Mouse (Mus musculus): Measurements from ENCODE around the gene Gm10428. TPM values are rescaled to one million over a fixed set of nuclear protein-coding genes. Genes with fewer than 3 reads are reported as not detected.

Gm10428 gene
- total RNA-seq, 2 experiments from 2014 or later = not detected

DNA sequence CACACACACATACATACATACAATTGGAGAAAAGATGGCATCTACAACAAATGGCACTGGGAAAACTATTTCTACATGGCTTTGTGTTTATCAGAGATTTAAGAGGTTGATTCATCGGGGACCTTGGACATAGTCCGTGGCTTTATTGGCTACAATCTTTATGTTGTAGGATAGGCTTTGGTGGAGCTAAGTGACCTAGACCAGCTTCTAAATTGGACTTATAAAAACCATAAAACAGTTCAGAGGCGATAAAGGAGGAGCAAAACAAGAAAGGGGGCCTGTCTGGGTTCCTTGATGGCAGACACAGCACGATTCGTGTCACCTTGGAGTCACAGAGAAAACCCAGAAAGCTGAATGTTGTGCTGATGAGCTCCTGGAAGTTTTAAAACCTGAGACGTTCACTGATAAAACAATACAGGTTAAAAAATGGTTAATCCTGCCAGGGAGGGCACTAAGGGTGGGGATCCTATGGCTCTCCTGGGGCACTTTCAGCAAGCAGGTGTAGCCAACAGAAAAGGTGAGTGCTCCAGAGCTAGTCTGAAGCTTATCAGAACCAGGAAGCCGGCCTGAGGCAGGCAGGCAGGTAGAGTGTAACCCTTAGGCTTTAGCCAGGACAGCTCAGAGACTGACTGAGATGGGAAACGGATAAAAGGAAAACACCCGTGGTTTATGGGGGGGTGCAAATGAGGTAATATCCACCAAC, 8.0 kb downstream of the Gm10428 start:
- intact Hi-C loops (cut with DNase I) = no loop called here
- DNase-seq = no peak

DNA sequence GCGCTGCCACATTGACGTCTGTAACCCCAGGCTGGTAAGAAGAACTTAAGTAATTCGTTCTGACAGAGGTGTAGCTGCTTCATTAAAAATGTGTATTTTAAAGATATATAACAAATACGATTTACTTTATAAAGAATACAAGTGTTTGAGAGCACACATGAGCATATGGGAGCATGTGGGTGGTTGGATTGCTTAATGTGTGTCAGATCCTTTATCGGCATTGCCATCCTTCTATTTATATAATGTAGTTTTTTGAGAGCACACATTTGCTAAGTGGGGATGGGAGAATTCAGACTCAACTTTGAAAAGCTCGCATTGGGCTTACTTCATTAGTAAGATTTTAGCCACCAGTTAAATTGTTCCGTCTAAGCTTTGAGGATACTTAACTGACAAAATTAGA, 23.6 kb downstream of the Gm10428 start:
- DNase-seq = no peak
- intact Hi-C loops (cut with DNase I) = no loop called here

DNA sequence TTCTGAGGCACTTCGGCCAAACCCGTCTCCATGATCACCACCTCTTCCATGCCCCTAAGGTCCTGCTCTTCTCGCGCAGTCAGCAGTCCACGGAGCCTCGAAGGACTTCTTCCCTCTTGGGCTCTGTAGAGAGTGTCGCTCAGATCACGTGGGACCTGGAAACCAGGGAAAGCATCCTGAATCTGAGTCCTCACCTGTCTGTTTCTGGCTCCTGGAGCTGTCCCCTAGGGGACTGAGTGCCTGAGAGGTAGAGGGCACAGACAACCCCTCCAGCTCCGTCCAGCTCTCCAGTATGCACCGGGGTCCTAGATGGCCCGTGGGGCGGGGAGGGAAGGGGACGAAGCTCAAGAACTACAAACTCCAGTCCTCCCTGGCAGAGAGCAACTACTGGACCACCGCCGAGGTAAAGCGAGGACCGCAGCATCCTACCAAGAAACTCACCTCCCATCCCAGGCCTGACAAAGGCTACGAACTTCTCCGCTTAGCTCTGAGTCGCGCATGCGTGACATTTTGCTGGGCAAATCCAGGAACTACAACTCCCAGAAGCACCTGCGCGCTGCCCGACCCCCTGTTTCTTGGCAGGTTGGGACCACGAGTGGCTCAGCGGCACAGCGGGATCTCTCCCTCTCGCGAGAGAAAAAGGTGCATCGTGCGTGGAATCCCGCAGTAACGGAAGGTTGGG, 36.2 kb downstream of the Gm10428 start, which contains the start of gene Zfp286:
Gene Zfp286, minus strand, starts transcription at position 528 of the 682 bp plus-strand sequence.
- intact Hi-C loops (cut with DNase I) = no loop called here
- peak; percentile 66 to 68 for DNase-seq

DNA sequence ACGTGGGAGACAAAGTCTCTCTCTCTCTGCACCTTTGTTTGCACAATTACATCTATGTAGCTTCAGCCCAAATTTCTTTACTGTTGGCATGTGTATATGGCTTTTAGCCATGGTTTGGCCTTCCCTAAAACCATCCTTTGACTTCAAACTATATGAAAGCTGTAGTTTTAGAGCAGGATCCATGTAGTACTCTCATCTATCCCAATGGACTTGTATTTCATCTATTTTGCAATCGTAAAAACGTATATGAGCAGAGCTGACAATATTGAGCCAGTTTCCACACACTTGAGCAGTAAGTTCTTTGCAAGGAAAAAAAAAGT, 36.7 kb downstream of the Gm10428 start:
- intact Hi-C loops (cut with DNase I) = no loop called here
- no peak for DNase-seq

Other genes starting within 250 kb of the Gm10428 start
- gene Cenpv, start 213.8 kb upstream of the Gm10428 start, total RNA-seq (2021) = 10 to 100 TPM; 13.9 to 21.8 TPM
- 100 to 1,000 TPM; 783 to 809 TPM for gene Ubb, start 201.9 kb upstream of the Gm10428 start, total RNA-seq (2021)
- 1 to 10 TPM in 1 of 2 experiments, under 1 TPM in 1; 0.87 to 1.1 TPM for gene Trpv2, start 178.6 kb upstream of the Gm10428 start, total RNA-seq (2021)
- 1 to 10 TPM; 3.5 to 4.3 TPM for gene Lrrc75a, start 104.6 kb upstream of the Gm10428 start, total RNA-seq (2021)
- gene Mmgt2, start 104.4 kb upstream of the Gm10428 start, total RNA-seq (2021) = 1 to 10 TPM; 3.9 to 4.0 TPM
- 1 to 10 TPM in 1 of 2 experiments, under 1 TPM in 1; 0.89 to 1.2 TPM for gene Zfp287, start 21.2 kb upstream of the Gm10428 start, total RNA-seq (2021)
- under 1 TPM; 0.79 to 0.91 TPM for gene Zfp286, start 36.4 kb downstream of the Gm10428 start, total RNA-seq (2021)
- gene Trim16, start 67.1 kb downstream of the Gm10428 start, total RNA-seq (2021) = 10 to 100 TPM; 34.2 to 40.7 TPM
- under 1 TPM; 0.15 to 0.25 TPM for gene Fbxw10, start 94.0 kb downstream of the Gm10428 start, total RNA-seq (2021)
- gene Tvp23b, start 126.4 kb downstream of the Gm10428 start, total RNA-seq (2021) = 1 to 10 TPM; 5.9 to 6.6 TPM
- gene Cdrt4, start 198.1 kb downstream of the Gm10428 start, total RNA-seq (2021) = not detected

Data from gastrocnemius, postnatal 36 days (tissue).